Mouse (Mus musculus) liver, embryonic 13.5 days (tissue): Measurements from ENCODE around the gene Pebp1. TPM values are rescaled to one million over a fixed set of nuclear protein-coding genes. Genes with fewer than 3 reads are reported as not detected.
"Not testable (repeated sequence)": the region's sequence is repeated elsewhere in the genome, so short reads cannot be mapped to it uniquely, and the experiment has no call there.

Source experiments
- ATAC-seq: fragments of 200-750 bp; cut with Nextera tagmentation; 2 replicates; pipeline ENCODE4 v1.8.0; 2017; ENCODE audit warnings: low read depth, mild to moderate bottlenecking, moderate number of reproducible peaks, moderate library complexity
- DNase-seq: peaks from one replicate; pipeline ENCODE4 v3.0.0; 2022
- H3K27ac ChIP-seq: fragments of 300-500 bp; sonication (generic); 2 replicates; pipeline ENCODE4 v1.5.1; 2015; ENCODE audit warnings: moderate library complexity, mild to moderate bottlenecking, inconsistent platforms
- H3K27me3 ChIP-seq: fragments of 300-500 bp; sonication (generic); 2 replicates; pipeline ENCODE4 v1.6.1; 2015; ENCODE audit warnings: mild to moderate bottlenecking, inconsistent platforms
- H3K36me3 ChIP-seq: fragments of 300-500 bp; sonication (generic); 2 replicates; pipeline ENCODE4 v1.6.1; 2015; ENCODE audit warnings: mild to moderate bottlenecking, inconsistent platforms
- H3K4me1 ChIP-seq: fragments of 300-500 bp; sonication (generic); replicated peaks from 2 replicates; pipeline ENCODE4 v1.6.1; 2015; ENCODE audit warnings: inconsistent platforms
- H3K4me2 ChIP-seq: fragments of 300-500 bp; sonication (generic); 2 replicates; pipeline ENCODE4 v1.6.1; 2015; ENCODE audit warnings: inconsistent platforms, mild to moderate bottlenecking, moderate library complexity
- H3K4me3 ChIP-seq: fragments of 300-500 bp; sonication (generic); replicated peaks from 2 replicates; pipeline ENCODE4 v1.5.1; 2015; ENCODE audit warnings: mild to moderate bottlenecking, inconsistent platforms
- H3K9ac ChIP-seq: fragments of 300-500 bp; sonication (generic); 2 replicates; pipeline ENCODE4 v1.6.1; 2015; ENCODE audit warnings: mild to moderate bottlenecking, inconsistent platforms
- H3K9me3 ChIP-seq: fragments of 300-500 bp; sonication (generic); replicated peaks from 2 replicates; pipeline ENCODE4 v1.6.1; 2016; ENCODE audit warnings: inconsistent platforms
- WGBS: fragments of 180-500 bp; shearing (Covaris S2); methylation state at CpG from one replicate; pipeline ENCODE4 v1.1.7; 2015; ENCODE audit not compliant: insufficient replicate concordance; 5-methylcytosine and 5-hydroxymethylcytosine counted together
- polyA plus RNA-seq: library from polyadenylated mRNA; unstranded; fragments of >200 nt; fragmentation: Nextera tagmentation; extraction: Ambion mirVana; gene quantifications from 2 replicates; pipeline ENCODE4 v1.2.1, GENCODE M21; 2015

Pebp1 gene
- polyA plus RNA-seq, 1 experiment from 2014 or later: 275 TPM

DNA sequence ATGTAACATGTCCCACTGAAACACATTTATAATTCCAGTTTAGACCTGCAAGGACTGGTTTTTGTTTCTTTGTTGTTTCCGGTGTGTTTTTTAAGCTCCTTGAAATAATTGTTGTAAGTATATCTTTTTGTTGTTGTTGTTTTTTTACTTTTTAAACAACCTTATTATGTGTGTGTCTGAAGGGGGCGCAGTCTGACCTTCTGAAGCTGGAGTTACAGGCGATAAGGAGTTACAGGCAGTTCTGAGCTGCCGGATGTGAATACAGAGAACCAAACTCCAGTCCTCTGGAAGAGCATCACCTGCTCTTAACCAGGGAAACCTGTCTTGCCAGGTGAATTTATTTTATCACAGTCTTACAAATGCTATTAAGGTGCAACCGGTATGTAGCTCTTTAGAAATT is 18.3 kb upstream of the Pebp1 start:
- no peak overlapping the region for H3K27ac ChIP-seq
- no peak overlapping the region for H3K9ac ChIP-seq
- no peak overlapping the region for H3K4me3 ChIP-seq
- DNase-seq: no peak
- no peaks in the 10 kb centered on the region for H3K36me3 ChIP-seq
- 80% methylated on average over 5 of the region's 5 CpGs for WGBS
- 0 out of 2 replicates have a peak, but pooled peaks cover 3% of the 10 kb centered on the region for H3K9me3 ChIP-seq
- no peaks in the 10 kb centered on the region for H3K27me3 ChIP-seq
- no peak for ATAC-seq
- H3K4me1 ChIP-seq: no peaks in the 10 kb centered on the region
- no peak overlapping the region for H3K4me2 ChIP-seq

DNA sequence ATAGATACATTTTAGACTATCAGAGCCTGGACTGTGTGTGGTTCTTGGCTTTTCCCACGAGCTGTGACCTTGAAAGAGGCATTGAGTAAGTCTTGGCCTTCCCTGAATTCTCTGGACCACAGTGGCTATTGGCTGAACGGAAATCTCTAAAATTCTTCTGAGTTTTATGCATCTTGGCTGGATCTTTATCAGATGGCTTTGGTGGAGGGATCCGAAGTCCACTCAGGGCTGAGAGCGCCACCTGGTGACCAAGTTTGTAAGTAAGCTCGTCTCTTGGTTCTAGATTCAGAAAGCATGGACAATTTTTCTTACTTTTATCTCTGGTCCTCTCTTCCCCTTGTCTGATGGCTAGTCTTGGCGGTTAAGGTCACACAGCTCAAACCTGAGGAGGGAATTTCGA is 17.5 kb upstream of the Pebp1 start:
- Histone ChIP-seq H3K36me3 (no peaks in the 10 kb centered on the region), H3K9me3 (0 out of 2 replicates have a peak, but pooled peaks cover 3% of the 10 kb centered on the region), H3K9ac (no peak overlapping the region), H3K27ac (no peak overlapping the region), H3K4me3 (no peak overlapping the region), H3K27me3 (no peaks in the 10 kb centered on the region), H3K4me2 (no peak overlapping the region), H3K4me1 (no peaks in the 10 kb centered on the region)
- WGBS: 43% methylated on average over 7 of the region's 7 CpGs
- ATAC-seq (no peak), DNase-seq (peak; percentile 27)

DNA sequence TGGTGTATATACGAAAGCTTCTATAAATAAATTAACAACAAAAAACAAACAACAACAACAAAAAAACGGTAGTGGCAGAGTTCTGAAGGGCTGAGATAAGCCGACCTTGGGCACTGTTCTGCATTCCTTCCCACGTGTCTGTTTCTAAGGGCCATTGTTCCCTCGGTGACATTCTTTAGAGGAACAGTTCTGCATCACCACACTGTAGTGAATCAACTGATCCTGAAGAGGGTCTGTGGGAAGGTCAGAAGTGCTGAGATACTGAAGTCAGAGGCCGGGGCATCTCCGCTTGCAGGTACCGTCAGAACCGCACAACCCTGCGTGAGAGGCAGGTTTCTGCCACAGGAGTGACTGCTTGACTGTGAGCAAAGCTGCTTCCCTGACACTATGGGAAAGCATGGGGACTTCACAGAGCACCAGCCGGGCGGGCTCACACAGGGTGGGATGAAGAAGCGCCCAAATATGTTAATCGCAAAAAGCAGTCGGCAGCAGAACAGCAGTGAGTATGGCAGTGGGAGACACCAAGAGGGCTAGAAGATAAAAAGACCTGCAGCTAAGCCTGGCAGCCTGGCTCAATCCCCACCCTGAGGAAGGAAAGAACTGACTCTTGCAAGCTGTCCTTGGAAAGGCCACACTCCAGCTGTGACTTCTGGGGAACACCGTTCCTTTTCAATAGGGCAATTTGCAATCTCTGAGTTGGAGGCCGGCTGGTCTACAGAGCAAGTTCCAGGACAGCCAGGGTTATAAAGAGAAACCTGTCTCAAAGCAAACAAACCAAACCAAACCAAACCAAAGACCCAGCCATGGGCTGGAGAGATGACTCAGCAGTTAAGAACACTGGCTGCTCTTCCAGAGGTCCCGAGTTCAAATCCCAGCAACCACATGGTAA is 16.5 kb upstream of the Pebp1 start:
- Histone ChIP-seq H3K27ac (no peak overlapping the region), H3K27me3 (no peaks in the 10 kb centered on the region), H3K9ac (no peak overlapping the region), H3K4me2 (no peak overlapping the region), H3K4me1 (no peaks in the 10 kb centered on the region), H3K36me3 (no peaks in the 10 kb centered on the region), H3K9me3 (0 out of 2 replicates have a peak, but pooled peaks cover 3% of the 10 kb centered on the region), H3K4me3 (no peak overlapping the region)
- 54% methylated on average over 18 of the region's 18 CpGs for WGBS
- no peak for ATAC-seq
- DNase-seq: no peak

DNA sequence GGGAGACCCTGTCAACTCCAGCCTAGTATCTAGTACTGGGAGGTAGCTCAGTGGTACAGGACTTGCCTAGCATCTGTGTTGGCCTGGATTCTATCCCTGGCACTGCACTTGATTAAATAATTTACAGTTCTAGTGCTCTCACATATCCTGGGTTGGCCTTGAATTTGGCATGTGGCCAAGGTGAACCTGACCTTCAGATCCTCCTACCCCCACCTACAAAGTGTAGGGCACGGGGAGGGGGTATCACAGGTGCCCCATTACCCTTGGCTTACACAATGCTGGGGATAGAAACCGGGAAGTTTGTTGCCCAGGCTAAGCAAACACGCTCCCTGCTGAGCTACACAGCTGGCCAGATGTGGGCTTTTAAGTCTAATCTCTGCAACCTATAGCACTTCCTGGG is 15.5 kb upstream of the Pebp1 start:
- H3K4me1 ChIP-seq: no peaks in the 10 kb centered on the region
- no peak overlapping the region for H3K4me2 ChIP-seq
- no peak overlapping the region for H3K4me3 ChIP-seq
- H3K27ac ChIP-seq: no peak overlapping the region
- DNase-seq (no peak), ATAC-seq (no peak)
- 0 out of 2 replicates have a peak, but pooled peaks cover 3% of the 10 kb centered on the region for H3K9me3 ChIP-seq
- H3K36me3 ChIP-seq: no peaks in the 10 kb centered on the region
- no peaks in the 10 kb centered on the region for H3K27me3 ChIP-seq
- no peak overlapping the region for H3K9ac ChIP-seq
- 58% methylated on average over 3 of the region's 3 CpGs for WGBS

DNA sequence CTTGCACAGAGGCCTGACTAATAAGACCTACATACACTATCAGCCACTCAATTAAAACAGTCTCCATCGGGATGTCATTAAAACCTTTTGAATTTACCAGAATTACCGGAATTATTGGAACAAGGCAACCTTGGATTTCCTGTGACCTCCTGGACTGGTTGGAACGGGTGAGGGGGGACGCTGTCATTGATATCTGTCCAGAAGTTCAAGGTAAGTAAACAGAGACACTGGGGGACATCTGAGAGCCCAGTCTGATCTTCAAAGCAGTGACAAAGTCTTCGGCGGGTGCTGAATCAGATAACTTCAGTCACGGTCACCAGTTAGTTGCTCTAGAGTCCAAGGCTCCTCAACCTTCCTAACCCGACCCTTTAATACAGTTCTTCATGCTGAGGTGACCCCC is 7.6 kb upstream of the Pebp1 start:
- 0 out of 2 replicates have a peak, but pooled peaks cover 2% of the 10 kb centered on the region for H3K9me3 ChIP-seq
- no peak overlapping the region for H3K4me2 ChIP-seq
- no peaks in the 10 kb centered on the region for H3K27me3 ChIP-seq
- ATAC-seq (0 out of 2 replicates have a peak, but pooled peaks have one; percentile 15), DNase-seq (no peak)
- 74% methylated on average over 8 of the region's 8 CpGs for WGBS
- no peaks in the 10 kb centered on the region for H3K36me3 ChIP-seq
- no peak overlapping the region for H3K27ac ChIP-seq
- H3K9ac ChIP-seq: no peak overlapping the region
- H3K4me1 ChIP-seq: no peaks in the 10 kb centered on the region
- no peak overlapping the region for H3K4me3 ChIP-seq

DNA sequence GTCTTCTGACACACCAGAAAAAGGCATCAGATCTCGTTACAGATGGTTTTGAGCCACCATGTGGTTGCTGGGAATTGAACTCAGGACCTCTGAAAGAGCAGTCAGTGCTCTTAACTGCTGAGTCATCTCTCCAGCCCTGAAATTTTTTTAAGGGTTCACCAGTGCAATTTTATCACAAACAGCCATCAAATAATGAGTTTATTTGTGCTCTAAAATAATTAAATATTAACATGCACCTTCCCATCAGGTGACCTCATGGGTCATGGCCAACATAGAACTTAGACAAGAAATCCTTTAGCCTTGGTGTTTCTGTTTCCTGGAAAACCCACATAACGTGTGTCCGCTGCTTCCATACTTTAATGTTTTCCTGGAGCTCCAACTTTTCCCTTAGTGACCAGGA is 6.4 kb upstream of the Pebp1 start:
- not testable (repeated sequence) for H3K27ac ChIP-seq, H3K9me3 ChIP-seq, H3K4me2 ChIP-seq, ATAC-seq, H3K36me3 ChIP-seq, H3K4me1 ChIP-seq, H3K9ac ChIP-seq, H3K4me3 ChIP-seq, H3K27me3 ChIP-seq, DNase-seq
- WGBS: 80% methylated on average over 3 of the region's 3 CpGs

DNA sequence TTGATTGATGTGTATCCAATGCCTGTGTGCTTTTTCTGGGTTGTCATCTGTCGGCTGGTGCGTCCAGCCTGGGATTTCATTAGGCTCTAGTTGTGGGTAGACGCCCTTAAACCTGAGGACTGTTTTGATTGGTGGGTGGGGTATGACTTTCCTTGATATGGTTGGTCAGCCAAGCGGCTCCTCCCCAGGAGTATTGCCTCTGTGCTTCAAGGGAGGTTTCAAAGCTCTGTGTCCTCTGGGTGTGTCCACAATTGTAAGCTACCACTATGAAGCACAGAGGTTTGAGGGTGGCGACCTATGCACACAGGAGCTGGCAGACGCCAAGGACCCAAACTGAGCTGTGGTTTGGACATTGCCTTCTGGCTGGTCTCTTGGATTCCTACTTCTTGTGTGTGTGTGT is 5.1 kb upstream of the Pebp1 start:
- DNase-seq (no peak), ATAC-seq (0 out of 2 replicates have a peak, but pooled peaks have one; percentile 21)
- Histone ChIP-seq H3K9ac (no peak overlapping the region), H3K9me3 (0 out of 2 replicates have a peak, but pooled peaks cover 4% of the 10 kb centered on the region), H3K4me2 (no peak overlapping the region), H3K4me3 (no peak overlapping the region), H3K36me3 (no peaks in the 10 kb centered on the region), H3K27me3 (no peaks in the 10 kb centered on the region), H3K27ac (no peak overlapping the region), H3K4me1 (peaks cover 11% of the 10 kb centered on the region)
- WGBS: 54% methylated on average over 6 of the region's 6 CpGs

DNA sequence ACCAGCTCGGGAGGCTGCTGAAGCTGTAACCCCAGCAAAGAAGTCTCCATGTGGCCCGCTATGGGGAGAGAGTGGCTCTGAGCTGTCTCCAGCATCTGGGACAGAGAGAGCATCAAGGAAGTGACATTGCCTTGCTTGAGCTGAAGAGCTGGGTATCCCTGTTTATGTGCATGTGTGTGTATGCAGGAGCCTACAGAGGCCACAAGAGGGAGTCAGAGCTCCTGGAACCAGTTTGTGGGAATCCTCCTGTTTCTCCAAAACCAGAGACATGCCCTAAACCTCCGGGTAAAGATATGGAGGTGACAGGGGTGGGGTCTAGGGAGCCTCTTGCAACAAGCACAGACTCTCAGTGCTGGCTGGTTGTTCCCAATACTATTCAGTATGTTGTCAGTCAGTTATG is 3.9 kb upstream of the Pebp1 start:
- Histone ChIP-seq H3K9ac (no peak overlapping the region), H3K9me3 (0 out of 2 replicates have a peak, but pooled peaks cover 4% of the 10 kb centered on the region), H3K36me3 (no peaks in the 10 kb centered on the region), H3K4me2 (no peak overlapping the region), H3K4me1 (peaks cover 19% of the 10 kb centered on the region), H3K4me3 (no peak overlapping the region), H3K27ac (no peak overlapping the region), H3K27me3 (no peaks in the 10 kb centered on the region)
- no peak for ATAC-seq
- 68% methylated on average over 3 of the region's 3 CpGs for WGBS
- no peak for DNase-seq

DNA sequence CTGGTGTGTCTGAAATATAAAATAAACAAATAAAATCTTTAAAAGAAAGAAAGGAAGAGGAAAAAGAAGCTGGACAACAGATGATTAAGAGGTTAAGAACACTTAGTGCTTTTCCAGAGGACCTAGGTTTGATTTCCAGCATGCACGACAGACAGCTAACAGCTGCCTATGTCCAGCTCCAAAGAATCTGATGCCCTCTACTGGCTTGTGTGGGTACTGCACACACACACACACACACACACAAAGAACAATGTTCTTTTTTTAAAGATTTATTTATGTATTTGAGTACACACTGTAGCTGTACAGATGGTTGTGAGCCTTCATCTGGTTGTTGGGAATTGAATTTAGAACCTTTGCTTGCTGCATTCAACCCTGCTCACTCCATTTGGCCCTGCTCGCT is 2.7 kb upstream of the Pebp1 start:
- no peak overlapping the region for H3K4me3 ChIP-seq
- 0 out of 2 replicates have a peak, but pooled peaks cover 4% of the 10 kb centered on the region for H3K9me3 ChIP-seq
- peaks cover 30% of the 10 kb centered on the region for H3K4me1 ChIP-seq
- ATAC-seq (no peak), DNase-seq (no peak)
- no peak overlapping the region for H3K9ac ChIP-seq
- no peak overlapping the region for H3K4me2 ChIP-seq
- H3K27me3 ChIP-seq: no peaks in the 10 kb centered on the region
- peaks cover 9% of the 10 kb centered on the region for H3K36me3 ChIP-seq
- H3K27ac ChIP-seq: no peak overlapping the region
- WGBS: 76% methylated on average over 2 of the region's 2 CpGs

DNA sequence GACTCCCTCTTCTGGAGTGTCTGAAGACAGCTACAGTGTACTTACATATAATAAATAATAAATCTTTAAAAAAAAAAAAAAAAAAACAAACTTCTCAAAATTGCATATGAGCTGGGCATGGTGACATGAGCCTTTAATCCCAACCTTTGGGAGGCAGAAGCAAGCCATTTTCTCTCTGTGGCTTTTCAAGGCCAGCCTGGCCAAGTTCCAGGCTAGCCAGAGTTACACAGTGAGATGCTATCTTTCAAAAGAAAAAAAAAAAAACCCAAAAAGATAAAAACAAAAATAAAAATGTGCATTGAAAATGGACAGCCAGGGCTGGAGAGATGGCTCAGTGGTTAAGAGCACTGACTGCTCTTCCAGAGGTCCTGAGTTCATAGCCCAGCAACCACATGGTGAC is 2.2 kb upstream of the Pebp1 start:
- 0 out of 2 replicates have a peak, but pooled peaks cover 4% of the 10 kb centered on the region for H3K9me3 ChIP-seq
- no peak overlapping the region for H3K4me3 ChIP-seq
- no peaks in the 10 kb centered on the region for H3K27me3 ChIP-seq
- no peak overlapping the region for H3K9ac ChIP-seq
- no peak for ATAC-seq
- H3K4me2 ChIP-seq: no peak overlapping the region
- no peak for DNase-seq
- H3K27ac ChIP-seq: no peak overlapping the region
- H3K36me3 ChIP-seq: peaks cover 14% of the 10 kb centered on the region
- peaks cover 35% of the 10 kb centered on the region for H3K4me1 ChIP-seq

DNA sequence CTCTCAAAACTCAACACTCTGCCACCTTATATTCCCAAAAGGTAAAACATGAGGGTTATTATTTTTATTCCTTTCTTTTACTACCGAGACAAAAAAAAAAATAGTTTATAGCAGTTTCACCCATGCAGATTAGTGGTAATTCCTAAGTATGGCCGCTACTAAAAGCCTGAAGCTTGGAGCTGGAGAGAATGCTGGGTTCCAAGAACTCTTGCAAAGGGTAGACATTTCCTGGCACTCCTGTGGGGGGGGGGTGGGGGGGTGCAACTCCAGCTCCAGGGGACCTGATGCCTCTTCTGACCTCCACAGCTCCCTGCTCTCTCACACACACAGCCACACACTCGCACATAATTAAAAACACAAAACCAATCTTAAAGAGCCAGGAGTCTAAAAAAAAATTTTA is 1.1 kb downstream of the Pebp1 start:
- Histone ChIP-seq H3K36me3 (peaks cover 41% of the 10 kb centered on the region), H3K4me1 (peaks cover 42% of the 10 kb centered on the region), H3K27me3 (no peaks in the 10 kb centered on the region), H3K4me2 (peak overlapping the region; percentile 94), H3K27ac (peak overlapping the region; percentile 59; the same call in 1 of the 2 replicates), H3K4me3 (peak overlapping the region; percentile 75), H3K9me3 (0 out of 2 replicates have a peak, but pooled peaks cover 4% of the 10 kb centered on the region), H3K9ac (peak overlapping the region; percentile 81)
- DNase-seq (no peak), ATAC-seq (no peak)
- 37% methylated on average over 3 of the region's 3 CpGs for WGBS

DNA sequence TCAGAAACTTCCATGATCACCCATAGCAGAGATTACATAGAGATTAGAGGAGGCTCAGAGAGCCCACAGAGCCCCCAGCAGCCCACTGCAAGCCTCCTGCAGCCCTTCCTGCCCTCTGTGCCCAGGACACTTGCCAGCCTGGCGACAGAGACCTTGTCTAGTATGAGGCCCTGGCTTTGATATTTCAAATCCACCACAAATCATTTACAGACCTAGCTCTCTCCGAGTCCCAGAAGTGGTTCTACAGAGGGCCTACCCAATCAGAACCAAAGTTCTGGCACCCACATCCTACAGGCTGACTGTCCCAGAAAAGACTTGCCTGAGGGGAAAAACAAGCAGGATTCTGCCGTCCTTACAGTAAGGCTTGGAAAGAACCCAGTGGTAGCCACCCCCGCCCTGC is 2.2 kb downstream of the Pebp1 start:
- H3K4me1 ChIP-seq: peaks cover 49% of the 10 kb centered on the region
- no peak overlapping the region for H3K27ac ChIP-seq
- H3K4me3 ChIP-seq: no peak overlapping the region
- ATAC-seq: no peak
- DNase-seq: no peak
- 73% methylated on average over 4 of the region's 4 CpGs for WGBS
- H3K36me3 ChIP-seq: peaks cover 47% of the 10 kb centered on the region
- no peak overlapping the region for H3K9ac ChIP-seq
- 0 out of 2 replicates have a peak, but pooled peaks cover 4% of the 10 kb centered on the region for H3K9me3 ChIP-seq
- H3K27me3 ChIP-seq: no peaks in the 10 kb centered on the region
- no peak overlapping the region for H3K4me2 ChIP-seq
